Mouse (Mus musculus): Measurements from ENCODE around the gene Bcas1.
"Not testable (repeated sequence)": the region's sequence is repeated elsewhere in the genome, so short reads cannot be mapped to it uniquely, and the experiment has no call there.

Bcas1 gene

DNA sequence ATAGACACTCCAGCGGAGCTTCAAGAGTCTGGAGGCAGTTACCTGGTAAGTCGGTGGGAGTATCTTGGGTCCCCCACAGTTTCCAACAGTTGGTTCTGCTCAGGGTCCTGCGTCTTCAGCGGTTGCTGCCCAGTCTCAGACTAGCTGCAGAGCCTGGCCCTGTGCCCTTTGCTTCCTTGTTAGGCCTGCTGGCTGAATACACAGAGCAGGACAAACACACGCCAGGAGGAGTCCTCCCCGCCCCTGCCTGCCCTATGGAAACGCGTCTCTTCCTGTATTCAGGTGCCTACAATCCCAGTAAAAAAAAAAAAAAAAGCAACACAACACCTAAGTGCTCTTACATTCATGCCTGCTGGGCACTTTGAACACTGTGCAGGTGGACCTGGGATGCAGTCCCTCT is at the start of gene Bcas1:
Gene Bcas1, minus strand, starts transcription at position 142 of the 400 bp plus-strand sequence.
- no peak for DNase-seq (ENCODE audit: low spot score)

DNA sequence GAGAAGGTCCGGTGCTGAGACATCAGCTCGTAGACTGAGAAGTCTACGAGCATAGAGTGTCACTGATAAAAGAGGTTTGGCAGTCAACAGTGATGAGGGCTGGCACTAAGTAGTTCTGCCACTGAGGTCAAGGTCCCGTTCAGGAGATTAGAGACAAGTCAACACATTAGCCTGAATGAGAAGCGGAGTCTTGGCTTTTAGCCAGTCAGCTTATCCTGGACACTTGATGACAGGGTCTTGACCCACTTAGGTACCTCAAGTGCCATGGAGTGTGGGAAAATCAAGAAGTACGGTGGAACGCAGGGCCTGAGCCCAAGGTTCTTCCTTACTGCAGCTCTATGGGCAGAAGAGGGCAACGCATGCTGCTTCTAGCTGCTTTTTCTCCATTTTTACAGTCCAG is 49.0 kb upstream of the Bcas1 start:
- DNase-seq (ENCODE audit: low spot score): no peak

DNA sequence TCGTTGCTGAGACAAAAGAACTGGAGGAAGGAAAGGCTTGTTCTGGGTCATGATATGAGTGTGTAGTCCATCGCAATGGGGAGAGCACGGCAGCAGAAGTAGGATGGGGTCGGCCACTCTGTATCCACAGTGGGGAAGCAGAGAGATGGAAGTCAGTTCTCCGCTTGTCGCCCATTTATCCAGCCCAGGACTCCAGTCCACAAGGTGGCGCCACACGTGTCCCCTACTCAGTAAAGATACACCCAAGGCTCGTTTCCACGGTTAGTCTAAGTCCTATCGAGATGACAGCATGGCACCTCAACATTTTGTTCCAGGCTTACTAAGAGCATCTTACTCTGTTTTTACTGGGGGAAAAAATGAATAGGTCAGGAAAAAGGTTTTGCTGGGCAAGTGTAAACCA is 48.6 kb upstream of the Bcas1 start:
- no peak for DNase-seq (ENCODE audit: low spot score)

DNA sequence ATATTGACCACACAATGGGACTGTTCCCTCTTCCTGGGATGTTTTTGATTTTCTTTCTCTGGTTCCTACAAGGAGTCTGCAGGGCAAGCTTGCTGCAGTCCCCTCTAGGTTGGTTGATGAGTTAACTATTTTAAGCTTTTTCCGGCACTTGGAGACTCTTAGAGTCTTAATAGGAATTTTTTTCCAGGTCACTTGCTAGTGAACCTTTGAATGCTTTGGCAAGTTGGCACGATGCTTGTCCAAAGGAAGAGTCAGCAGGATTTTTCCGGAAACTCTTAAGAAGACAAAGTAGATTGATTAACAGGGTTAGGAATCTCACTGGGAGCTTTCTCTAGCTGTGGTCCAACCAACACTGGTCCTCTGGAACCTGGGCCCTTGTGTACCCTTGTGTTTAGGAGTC is 47.5 kb upstream of the Bcas1 start:
- DNase-seq (ENCODE audit: low spot score): no peak

DNA sequence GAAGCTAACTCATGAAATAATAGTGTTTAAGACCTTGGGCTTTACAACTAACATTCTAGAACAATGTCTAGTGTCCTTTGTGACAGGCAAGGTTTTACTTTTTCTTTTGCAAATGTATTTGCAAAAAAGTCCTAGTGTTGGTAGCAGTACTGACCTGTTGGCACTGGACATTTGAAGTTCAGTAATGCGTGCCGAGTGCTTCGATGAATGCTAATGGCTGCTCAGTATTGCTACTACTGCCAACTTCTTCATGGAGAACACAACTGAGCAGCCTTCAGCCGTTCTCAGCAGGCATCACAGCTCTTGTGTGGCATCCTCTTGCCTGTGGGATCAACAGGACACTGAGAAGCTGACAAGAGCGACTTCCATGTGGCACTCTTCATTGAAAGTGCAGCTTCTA is 46.5 kb upstream of the Bcas1 start:
- DNase-seq (ENCODE audit: low spot score): no peak

DNA sequence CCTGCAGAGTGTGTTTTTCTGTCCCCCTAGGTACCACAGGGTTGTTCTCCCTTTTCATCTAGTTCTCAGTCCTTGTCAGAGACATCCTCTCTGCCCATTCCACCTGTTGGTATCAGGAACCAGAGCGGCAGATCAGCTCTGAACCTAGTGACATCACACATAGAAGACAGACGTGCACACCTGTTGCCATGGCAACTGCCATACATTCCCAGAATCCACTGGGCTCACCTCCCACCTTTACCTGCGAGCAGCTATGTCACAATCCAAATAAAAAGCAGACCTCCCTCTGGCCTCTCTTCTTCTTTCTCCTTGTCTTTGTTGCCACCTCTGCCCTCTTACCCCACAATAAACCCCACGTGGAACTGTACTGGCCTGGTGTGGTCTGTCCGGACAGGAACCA is 42.9 kb upstream of the Bcas1 start:
- DNase-seq (ENCODE audit: low spot score): no peak

DNA sequence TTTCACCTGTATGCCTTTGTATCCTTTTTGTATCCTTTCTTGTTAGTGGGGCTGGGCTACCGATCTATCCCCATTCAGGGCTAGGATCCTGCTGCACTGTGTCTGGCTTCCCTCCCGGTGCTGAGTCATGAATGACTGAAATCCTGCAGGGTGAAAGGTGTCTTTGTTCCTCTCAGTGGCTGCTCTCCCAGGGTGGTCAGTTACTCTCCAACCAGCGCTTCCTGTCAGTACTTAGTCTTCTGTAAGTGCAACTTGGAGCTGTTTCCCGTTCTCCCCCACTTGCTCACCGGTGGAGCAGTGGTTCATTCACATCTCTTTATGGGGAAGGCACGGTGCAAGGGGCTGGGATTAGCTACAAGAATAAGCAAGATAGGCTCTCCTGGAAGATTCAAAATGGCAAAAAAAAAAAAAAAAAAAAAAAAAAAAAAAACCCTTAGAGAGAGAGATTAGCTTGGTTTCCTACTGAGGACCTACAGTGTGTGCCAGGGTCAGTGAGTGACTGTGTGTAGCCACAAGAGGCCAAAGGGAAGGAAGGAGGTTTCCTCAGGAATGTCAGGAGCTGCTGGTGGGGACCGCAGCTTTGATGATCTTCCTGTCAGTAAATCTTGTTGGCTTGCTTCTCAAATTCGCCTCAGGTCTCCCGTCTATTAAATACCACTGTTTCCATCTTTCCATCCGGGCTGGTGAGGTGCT is 42.1 kb upstream of the Bcas1 start:
- no peak for DNase-seq (ENCODE audit: low spot score)

DNA sequence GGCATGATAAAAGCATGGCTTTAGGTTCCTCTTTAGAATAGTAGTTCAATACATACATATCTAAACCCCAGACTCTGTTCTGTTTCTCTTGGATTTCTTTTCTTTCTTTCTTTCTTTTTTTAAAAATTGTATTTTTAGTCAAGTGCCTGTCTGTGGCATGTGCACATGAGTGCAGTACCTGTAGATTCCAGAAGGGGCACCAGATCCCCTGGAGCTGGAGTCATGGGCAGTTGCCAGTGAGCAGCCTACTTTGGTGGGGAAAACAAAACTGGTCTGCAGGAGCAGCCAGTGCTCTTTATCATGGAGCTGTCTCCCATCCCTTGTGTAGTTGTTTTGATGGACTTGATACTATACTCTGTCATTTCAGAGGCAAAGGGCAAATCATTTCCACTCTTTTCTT is 40.4 kb upstream of the Bcas1 start:
- DNase-seq (ENCODE audit: low spot score): no peak

DNA sequence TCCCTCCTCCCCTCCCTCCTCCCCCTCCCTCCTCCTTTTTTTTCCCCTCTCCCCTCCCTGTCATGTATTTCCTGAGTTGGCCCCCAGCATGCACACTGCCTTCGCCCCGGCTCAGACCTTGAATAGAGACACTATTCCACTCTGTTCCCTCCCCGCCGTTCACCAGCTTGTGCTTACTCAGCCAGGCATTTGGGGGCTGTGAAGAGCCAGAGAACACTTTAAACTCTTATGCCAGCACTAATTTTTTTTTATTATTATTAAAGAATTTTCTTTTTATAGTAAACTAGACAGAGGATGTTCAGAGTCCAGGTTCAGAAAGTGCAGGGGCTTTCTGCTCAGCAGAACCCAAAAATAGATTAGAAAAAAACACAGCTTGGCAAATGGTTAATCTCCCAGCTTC is 37.2 kb upstream of the Bcas1 start:
- DNase-seq (ENCODE audit: low spot score): no peak

DNA sequence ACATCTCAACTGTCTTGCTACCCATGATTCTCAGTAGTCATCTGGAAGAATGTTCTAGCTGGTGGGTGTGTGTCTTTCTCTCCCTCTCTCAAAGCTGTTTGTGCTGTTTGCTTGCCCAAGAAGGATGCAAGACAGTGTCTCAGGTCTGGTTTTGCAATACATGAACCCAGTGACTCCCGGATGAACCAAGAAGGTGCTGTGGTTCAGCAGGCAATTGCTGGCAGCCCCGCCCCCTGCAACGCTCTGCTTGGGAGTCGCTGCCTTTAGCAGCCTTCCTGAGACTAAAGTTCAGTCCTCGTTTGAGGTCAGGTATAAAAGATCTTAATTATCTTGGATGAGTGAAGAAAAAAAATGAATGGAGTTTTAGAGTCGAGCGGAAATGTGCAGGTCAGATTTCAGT is 34.0 kb upstream of the Bcas1 start:
- DNase-seq (ENCODE audit: low spot score): no peak

DNA sequence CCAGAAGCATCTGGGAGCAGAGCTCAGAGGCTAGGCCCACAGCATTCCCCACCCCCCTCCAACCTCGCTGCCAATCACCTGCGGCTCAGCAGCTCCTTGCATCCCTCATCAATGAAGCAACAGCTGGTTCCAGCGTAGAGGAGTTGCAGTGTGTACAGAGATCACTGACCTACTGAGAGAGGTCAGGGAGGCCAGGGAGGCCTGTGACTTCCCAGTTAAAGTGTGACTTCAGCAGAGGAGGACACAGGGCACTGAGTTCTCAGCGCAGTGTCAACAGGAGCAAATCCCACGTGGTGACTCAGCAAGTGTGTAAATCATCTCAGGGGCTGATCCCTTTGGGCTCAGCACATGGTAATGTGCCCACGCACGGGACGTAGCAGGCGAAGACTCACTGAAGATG is 32.2 kb upstream of the Bcas1 start:
- no peak for DNase-seq (ENCODE audit: low spot score)

DNA sequence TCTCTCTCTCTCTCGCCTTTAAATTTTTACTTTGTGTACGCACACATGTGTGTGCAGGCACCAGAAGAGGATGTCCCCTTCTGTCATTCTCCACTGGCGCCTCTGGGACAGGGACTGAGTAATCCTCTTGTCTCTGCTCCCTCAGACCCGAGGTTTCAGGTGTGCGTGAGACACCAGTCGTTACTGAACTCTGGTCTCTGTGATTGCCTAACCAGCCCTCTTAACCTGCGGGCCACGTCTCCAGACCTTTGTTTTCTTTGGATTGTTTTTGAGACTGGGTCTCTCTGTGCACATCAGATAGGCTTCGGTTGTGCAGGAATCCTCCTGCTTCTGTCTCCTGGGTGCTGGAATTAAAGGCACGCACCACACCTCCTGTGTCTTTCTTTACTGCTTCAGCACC is 31.5 kb upstream of the Bcas1 start:
- no peak for DNase-seq (ENCODE audit: low spot score)

DNA sequence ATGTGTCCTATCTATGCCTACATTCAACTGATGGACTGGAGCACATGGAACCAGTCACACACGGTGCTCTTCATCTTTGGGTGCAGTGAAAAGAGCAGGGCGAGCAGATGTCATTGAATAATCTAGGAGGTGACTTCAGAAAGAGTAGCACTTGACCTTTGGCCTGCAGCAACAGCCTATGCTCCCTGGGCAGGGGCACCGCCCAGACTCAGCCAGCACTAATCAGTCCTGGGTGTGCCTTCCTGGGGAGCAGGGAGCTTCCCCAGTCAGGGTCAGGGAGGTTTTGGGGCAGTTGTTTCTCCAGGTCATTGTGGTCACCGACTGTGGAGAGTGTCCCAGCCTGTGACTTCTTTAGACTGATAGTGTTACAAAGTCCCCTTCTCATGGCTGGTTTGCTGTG is 26.2 kb upstream of the Bcas1 start:
- DNase-seq (ENCODE audit: low spot score): not testable (repeated sequence)

DNA sequence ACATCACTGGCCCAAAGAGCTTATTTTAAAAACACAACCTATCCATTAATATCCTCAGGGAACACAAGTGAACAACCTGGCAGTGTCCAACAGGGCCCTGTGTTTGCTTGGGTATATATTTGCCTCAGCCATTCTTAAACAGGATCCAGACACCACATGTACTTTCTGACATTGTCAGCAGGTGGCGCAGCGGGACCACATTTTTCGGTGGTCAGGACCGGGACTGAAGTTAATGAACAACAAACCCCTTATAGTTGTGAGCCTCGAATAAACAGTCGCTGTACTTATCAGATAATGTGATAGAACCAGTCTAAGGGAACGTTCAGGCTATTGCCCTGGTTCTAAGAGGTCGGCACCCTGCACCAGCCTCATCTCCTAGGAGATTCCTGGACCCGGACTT is 23.3 kb upstream of the Bcas1 start:
- DNase-seq (ENCODE audit: low spot score): peak; percentile 77

DNA sequence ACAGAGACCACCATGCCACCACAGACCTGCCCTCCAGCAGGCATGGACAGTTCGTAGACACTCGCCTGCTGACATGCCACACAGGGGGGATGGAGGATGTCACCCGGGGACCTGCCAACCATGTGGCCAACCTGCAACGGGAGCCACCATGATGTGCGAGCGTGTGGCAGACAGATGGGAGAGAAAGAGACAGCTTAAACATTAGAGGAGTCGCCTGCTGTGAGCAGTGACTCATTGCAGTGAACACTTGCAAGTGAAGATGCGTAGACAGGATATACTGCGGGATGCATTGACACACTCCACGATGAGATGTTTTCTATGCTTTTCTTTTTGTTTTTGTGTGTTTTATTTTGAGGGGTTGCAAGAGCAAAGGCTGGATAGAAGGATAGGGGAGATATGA is 20.0 kb upstream of the Bcas1 start:
- DNase-seq (ENCODE audit: low spot score): no peak

DNA sequence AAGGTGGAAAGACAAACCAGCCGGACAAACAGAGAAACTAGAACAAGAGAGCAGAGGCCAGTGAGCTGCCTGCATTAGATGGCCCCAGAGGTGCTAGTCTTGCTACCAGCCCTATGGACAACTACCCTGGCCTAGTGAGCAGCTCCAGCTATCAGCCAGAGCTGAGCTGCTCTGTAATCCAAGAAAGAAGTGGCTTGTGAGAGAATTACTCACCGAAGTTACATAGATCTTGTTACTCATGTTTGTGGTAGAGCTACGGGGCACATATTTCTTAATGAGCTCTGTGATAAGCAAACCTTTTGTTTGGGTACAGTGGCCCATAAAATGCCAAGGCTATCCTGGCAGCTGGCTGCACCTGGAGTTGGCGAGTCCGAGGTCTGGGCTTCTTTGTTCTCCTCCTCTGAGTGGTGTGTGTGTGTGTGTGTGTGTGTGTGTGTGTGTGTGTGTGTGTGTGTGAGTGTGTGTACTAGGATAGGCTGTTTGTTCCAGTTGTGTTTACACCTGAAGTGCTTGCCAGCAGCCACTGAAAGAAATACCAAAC is 19.3 kb upstream of the Bcas1 start:
- DNase-seq (ENCODE audit: low spot score): no peak

DNA sequence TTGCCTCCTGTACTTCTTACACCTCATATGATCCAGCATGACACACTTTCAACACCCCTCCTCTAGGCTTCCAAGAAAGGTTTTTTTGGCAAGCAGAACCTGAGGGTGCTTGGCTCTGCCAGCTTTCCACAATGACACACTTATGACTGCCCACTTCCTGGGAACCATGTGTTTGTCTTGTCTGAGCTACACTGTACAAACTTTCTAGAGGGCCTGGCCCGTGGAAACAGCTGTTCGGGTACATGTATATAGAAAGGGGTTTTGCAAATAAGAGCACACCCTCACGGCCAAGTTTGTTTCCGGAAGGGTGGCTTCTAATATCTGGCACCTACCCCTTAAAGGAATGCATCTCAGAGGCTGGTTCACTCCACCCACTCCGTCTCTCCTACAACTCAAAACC is 18.2 kb upstream of the Bcas1 start:
- DNase-seq (ENCODE audit: low spot score): no peak

DNA sequence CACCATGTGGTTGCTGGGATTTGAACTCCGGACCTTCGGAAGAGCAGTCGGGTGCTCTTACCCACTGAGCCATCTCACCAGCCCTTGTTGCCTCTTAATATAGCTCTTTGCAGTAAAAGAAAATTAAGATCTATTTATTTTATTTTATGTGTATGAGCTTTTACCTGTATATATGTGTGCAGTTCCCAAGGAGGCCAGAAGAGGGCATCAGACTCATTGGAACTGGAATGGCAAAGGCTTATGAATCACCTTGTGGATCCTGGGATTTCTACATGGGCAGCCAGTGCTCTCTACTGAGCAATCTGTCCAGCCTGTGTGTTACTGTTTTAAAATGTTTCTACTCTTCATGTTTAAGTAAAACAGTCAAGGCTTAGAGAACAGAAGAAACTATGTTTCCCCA is 14.9 kb upstream of the Bcas1 start:
- DNase-seq (ENCODE audit: low spot score): no peak

DNA sequence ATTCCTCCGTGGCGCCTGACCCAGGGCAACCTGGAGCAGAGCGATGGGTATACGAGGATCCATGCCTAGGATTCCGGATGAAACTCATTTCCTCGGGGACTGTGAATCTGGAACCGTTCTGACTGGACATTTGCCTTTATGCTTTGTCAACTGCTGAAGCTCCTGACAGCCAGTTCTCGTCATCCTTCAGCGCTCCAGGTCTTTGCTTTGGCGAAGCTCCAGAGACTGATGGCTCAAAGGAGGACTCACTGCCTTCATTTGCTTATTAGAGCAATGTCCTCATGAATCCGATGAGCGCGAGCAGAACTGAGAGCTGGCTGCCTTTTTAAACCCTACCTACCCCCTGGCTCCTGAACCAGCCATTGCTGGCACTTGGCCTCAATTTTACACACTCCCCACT is 11.1 kb upstream of the Bcas1 start:
- no peak for DNase-seq (ENCODE audit: low spot score)

DNA sequence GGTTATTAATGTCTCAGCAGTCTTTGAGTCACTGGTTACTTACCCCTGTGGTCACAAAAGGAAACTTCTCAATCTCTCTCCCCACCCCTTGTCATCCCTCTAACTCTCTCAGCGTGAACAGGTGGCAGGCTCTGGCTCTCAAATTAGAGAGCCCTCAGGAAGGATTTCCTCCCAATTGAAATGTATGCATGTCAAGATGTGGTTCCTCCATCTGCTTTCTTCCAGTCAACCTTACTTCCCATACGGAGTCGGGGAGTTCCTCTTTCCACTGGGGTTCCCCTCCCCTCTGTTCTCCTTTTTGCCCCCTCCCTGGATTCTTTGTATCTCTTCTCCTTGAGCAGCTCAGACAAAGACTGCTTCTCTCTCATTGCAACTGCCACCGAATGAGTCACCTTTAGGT is 8.6 kb upstream of the Bcas1 start:
- no peak for DNase-seq (ENCODE audit: low spot score)

DNA sequence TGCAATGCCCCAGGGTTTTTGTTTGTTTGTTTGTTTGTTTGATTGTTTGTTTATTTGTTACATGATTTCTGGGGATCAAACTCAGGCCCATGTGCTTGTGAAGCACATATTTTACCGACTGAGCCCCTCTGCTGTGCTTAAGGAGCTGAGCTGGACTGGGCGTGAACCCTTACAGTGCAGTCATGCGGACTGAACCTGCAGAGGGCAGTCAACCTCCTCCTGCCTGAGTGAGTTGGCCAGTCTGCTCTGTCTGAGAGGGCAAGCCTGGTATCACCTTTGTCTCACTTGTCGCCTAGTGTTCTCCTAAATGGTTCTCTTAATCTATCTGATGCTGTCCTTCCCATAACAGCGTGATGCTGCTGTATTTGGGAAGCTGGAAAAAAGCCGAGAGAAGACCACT is 4.5 kb upstream of the Bcas1 start:
- no peak for DNase-seq (ENCODE audit: low spot score)

DNA sequence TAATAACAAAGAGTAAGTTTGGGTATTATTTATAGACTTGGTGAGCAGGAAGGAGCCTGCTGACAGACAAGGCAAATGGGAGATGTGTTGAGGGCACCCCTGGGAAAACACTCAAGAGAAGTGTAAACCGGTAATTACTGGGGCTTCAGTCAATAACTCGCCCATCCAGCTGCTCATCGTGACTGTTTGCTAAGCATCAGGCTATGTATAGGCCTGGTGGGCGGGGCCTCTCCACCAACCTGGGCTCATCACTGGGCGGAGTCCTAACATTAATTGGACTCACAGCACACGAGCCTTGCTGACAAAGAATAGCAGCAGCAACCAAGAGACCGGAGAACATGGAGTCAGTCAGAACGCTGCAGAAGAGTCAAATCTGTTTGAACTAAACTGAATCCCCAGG is 1.3 kb upstream of the Bcas1 start:
- DNase-seq (ENCODE audit: low spot score): no peak

DNA sequence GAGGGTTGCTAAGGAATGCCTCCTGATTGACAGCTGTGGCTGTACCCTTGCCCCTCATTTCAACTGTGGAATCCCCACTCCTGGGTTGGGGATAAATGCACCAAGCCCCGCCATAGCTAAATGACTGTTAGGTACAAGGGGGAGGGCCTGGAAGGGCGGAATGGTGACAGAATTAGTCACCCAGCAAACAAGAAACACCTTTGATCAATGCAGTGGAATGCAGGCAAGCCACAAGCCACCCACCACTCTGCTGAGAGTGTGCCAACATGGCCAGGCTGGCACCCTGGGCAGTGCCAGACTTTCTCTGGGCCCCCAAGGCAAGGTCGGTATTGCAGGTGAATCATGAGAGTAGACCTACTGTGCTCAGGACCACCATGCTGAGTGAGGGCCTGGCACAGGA is 3.5 kb downstream of the Bcas1 start:
- no peak for DNase-seq (ENCODE audit: low spot score)

DNA sequence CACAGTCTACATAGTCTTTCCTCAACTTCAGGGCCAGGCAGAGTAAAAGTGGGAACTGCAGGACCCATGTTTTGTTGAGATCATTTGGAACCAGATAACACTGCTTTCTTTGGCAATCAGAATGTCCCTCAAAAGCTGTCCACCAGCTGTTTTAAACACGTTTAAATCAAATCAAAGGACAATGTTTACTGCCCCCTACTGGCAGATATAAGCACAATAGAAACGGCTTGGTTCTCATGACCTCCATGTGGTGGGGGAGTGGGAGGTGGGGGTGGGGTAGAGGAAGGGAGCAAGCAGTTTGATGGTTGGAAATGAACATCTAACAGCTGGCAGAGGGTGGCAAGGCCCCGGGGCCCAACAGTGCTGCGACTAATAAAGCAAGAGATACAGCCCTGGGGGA is 5.7 kb downstream of the Bcas1 start:
- no peak for DNase-seq (ENCODE audit: low spot score)

DNA sequence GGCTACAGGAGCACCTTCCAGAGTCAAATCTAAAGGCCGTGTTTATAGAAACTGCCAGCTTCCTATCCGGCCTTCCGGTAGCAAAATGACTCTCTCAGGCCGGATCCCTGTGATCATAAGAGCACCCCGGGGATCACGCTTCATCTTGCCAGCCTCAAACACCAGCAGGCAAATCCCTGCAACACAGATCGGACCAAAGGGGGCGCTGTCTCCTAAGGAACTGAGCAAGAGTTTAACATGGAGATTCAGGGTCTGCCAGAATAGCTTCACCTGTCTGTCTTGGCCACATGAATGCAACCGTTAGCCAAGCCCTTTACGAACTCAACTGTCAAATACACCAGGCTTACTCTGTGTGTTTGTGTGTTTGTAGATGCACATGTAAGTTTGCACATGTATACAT is 8.9 kb downstream of the Bcas1 start:
- DNase-seq (ENCODE audit: low spot score): peak; percentile 18
